Mouse (Mus musculus): ENCODE results near the gene Mapk14. TPM values are rescaled to one million over a fixed set of nuclear protein-coding genes. Genes with fewer than 3 reads are reported as not detected.
A peak's percentile ranks its signal among the peaks of the same experiment; 100 is the strongest.
"Not testable (repeated sequence)": the region's sequence is repeated elsewhere in the genome, so short reads cannot be mapped to it uniquely, and the experiment has no call there.

The Mapk14 gene
- polyA plus RNA-seq, 1 experiment from 2014 or later = 39.2 TPM

DNA sequence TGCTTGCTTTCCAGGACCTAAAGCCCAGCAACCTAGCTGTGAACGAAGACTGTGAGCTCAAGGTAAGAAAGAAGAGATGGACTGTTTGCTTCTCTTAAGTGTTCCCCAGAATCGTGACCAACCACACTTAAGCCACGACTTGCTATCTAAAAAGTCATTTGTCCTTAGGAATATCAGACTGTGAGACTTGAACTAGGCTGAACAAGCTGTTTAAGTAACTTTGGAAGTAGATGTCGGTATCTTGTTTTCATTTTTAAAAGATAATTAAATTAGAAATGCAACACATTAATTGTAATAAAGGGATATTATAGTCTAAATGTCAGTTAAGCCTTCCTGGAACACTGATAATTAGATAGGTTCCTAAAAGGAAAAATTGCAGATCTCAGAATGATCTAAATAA lies 34.7 kb downstream of the Mapk14 start, which contains the start of gene AC170998.1:
AC170998.1 (plus strand) TSS at position 301 of the 400 bp plus-strand sequence.
- Histone ChIP-seq H3K36me3 (peaks cover 98% of the 10 kb centered on the region), H3K4me3 (no peak within 1 kb of the TSS), H3K9me3 (no peaks in the 10 kb centered on the region), H3K27me3 (ENCODE audit: insufficient read depth, poor library complexity, severe bottlenecking) (no peaks in the 10 kb centered on the region), H3K4me1 (replicated peaks) (no peaks in the 10 kb centered on the region), H3K27ac (no peak within 1 kb of the TSS)
- 93% methylated on average over 4 of the region's 4 CpGs for WGBS
- DNase-seq (ENCODE audit: low spot score) = no peak

DNA sequence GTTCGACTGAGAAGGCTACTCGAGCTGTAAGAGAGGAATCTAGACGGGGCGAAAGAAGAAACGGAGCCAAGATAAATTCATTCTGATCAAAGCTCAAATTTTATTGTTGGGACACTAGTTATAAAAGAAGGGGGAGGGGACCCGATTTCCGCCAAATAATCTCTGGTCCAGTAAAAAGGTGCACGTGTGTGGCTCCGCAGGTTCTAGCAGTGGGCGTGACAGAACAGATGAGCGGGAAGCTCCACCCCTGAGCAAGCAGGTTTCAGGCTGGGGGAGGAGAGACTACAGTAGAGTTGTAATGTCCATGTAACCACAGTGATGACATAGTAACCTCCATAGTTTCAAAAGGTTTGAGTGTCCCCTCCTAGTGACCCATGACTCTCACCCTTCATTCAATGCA lies 36.4 kb downstream of the Mapk14 start:
- WGBS = 94% methylated on average over 11 of the region's 11 CpGs
- not testable (repeated sequence) for DNase-seq (ENCODE audit: low spot score); H3K27ac ChIP-seq; H3K4me1 ChIP-seq (replicated peaks); H3K27me3 ChIP-seq (ENCODE audit: insufficient read depth, poor library complexity, severe bottlenecking); H3K4me3 ChIP-seq; H3K9me3 ChIP-seq
- peaks cover 98% of the 10 kb centered on the region for H3K36me3 ChIP-seq

DNA sequence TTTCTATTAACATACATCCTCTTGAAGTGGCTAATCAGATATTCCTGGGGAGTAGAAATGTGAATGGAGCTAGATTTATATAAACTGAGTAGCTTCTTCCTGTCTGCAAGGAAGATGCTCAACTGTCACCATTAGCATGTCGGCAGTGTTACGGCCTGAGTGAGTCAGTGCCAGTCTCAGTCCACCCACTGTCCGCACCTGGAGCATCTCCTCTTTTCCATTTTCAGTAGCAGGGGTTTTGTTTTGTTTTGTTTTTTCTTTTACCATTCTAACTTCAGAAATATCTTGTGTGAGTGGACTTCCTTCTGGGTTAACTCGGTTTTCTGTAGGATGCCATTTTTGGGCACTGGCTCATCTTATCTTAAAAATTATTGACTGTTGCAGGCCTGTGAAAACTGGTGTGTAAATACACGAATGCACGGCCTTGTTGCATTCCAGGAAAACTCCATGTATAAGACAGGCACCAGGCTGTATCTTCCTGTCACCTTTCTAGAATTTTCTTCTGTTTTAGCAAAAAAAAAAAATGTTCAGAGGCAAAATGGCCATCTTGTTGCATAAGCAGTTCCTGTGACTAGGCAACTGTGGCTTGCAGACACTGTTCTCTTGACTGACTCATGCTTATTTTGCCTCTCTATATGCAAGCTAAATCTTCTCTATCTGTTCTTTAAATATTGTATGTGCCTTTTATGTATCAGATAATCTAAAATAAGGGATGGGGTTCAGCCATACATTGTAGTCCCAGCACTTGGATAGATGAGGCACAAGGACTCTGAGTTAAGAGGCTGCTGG lies 44.4 kb downstream of the Mapk14 start:
- no peak for DNase-seq (ENCODE audit: low spot score)
- H3K36me3 ChIP-seq = peaks cover 83% of the 10 kb centered on the region
- 91% methylated on average over 6 of the region's 6 CpGs for WGBS

DNA sequence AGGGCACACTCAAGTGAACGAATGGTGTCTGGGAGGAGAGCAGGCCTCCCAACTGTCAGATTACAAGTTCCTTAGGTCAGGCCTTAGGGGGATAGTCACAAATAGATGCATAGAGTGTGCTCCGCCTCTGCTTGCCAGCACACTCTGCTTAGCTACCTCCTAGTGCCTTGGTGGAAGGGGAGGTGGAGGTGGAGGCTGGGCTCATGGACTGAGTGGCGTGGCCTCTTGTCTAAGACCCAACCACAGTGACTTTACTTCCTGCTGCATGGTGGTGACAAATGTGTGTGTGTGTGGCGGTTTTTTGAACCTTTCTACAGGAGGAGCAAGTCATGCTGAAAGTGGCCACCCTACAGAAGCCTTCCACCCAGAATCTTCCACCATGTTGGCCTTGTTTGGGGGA lies 45.4 kb downstream of the Mapk14 start:
- H3K36me3 ChIP-seq = peaks cover 83% of the 10 kb centered on the region
- 85% methylated on average over 4 of the region's 4 CpGs for WGBS
- H3K4me3 ChIP-seq = no peak overlapping the region
- H3K9me3 ChIP-seq = no peaks in the 10 kb centered on the region
- no peaks in the 10 kb centered on the region for H3K27me3 ChIP-seq (ENCODE audit: insufficient read depth, poor library complexity, severe bottlenecking)
- peak overlapping the region; percentile 17; the same call in 1 of the 2 replicates for H3K27ac ChIP-seq
- no peak for DNase-seq (ENCODE audit: low spot score)
- peaks cover 6% of the 10 kb centered on the region; the same call in 1 of the 2 replicates for H3K4me1 ChIP-seq (replicated peaks)

More for the DNA sequence above, 44.4 kb downstream of the Mapk14 start:
- Histone ChIP-seq H3K27me3 (ENCODE audit: insufficient read depth, poor library complexity, severe bottlenecking) (no peaks in the 10 kb centered on the region), H3K4me1 (replicated peaks) (peaks cover 6% of the 10 kb centered on the region; the same call in 1 of the 2 replicates), H3K9me3 (no peaks in the 10 kb centered on the region), H3K27ac (no peak overlapping the region), H3K4me3 (no peak overlapping the region)

DNA sequence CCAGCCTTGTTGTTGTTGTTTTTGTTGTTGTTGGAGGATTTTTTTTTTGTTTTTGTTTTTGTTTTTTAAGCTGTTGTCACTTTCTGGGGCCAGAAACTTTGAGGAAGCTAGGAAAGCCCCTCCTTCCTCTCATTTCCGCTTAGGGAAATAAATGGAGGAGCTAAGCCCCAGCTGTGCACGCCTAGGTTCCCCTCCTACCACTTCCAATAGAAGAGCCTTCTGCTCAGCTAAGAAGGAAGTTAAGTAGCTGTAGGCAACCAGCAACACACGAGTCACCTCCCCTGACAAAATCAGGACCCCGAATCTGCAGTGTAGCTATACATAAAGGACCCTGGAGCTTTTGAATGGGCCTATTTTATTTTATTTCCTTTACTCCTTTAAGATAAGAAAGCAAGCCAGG lies 46.8 kb downstream of the Mapk14 start:
- 87% methylated on average over 4 of the region's 4 CpGs for WGBS
- H3K4me3 ChIP-seq = no peak overlapping the region
- no peak for DNase-seq (ENCODE audit: low spot score)
- no peak overlapping the region for H3K27ac ChIP-seq
- no peaks in the 10 kb centered on the region for H3K9me3 ChIP-seq
- H3K4me1 ChIP-seq (replicated peaks) = peaks cover 6% of the 10 kb centered on the region; the same call in 1 of the 2 replicates
- H3K36me3 ChIP-seq = peaks cover 82% of the 10 kb centered on the region
- H3K27me3 ChIP-seq (ENCODE audit: insufficient read depth, poor library complexity, severe bottlenecking) = no peaks in the 10 kb centered on the region

DNA sequence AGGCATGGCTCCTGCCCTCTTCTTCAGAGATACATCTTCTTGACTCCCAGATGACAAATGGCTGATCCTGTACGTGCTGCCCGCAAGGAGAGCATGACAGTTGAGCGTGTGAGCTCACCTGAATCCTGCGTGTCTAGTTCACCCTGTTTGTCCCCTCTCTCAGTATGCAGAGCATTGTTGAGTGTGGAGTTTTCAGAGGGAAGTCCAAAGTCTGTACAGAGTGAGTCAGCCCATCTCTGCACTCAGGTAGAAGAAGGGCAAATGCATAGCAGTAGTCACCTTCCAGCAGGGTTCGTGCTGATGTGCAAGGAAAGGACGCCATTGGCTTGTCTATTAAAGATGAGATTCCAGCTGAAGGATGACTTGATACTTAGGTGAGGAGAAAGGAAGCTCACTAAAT lies 48.1 kb downstream of the Mapk14 start:
- H3K27ac ChIP-seq = no peak overlapping the region
- H3K4me3 ChIP-seq = no peak overlapping the region
- H3K27me3 ChIP-seq (ENCODE audit: insufficient read depth, poor library complexity, severe bottlenecking) = no peaks in the 10 kb centered on the region
- WGBS = 96% methylated on average over 6 of the region's 6 CpGs
- no peaks in the 10 kb centered on the region for H3K9me3 ChIP-seq
- DNase-seq (ENCODE audit: low spot score) = no peak
- peaks cover 87% of the 10 kb centered on the region for H3K36me3 ChIP-seq
- peaks cover 6% of the 10 kb centered on the region; the same call in 1 of the 2 replicates for H3K4me1 ChIP-seq (replicated peaks)

DNA sequence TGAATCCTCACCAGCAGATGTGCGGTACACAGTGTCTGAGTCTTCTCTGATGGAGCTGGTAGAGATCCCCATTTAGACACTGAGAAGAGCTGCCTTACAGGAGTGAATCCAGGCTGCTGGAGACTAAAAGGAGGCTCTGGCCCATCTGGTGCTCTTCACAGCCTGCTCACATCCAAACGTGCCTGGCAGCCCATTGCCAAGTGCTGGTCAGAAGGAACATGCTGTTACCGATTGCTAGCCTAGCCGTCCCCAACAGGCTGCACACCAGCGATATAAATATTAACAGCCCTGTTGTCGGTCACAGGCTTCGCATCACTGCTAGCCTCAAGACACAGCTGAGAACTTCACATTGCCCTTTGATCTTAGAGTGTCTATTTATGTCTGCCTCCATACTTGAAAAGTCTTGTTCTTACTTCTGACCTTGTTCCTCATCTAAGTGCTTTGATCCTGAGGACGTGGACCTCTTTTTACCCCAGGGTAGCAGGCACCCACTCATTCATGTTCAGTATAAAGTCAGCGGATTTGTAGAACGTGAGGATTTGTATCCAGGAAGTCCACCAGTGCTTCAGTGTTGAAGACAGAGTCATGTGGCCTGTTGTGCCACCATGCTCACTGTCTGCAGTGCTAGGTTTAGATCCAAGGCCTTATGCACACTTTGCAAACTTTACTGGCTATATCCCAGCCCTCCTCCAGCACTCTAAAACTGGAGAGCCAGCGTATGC lies 52.2 kb downstream of the Mapk14 start:
- H3K4me3 ChIP-seq = no peak overlapping the region
- no peak for DNase-seq (ENCODE audit: low spot score)
- no peak overlapping the region for H3K27ac ChIP-seq
- peaks cover 99% of the 10 kb centered on the region for H3K36me3 ChIP-seq
- 95% methylated on average over 11 of the region's 11 CpGs for WGBS
- H3K9me3 ChIP-seq = no peaks in the 10 kb centered on the region
- no peaks in the 10 kb centered on the region for H3K4me1 ChIP-seq (replicated peaks)
- no peaks in the 10 kb centered on the region for H3K27me3 ChIP-seq (ENCODE audit: insufficient read depth, poor library complexity, severe bottlenecking)

DNA sequence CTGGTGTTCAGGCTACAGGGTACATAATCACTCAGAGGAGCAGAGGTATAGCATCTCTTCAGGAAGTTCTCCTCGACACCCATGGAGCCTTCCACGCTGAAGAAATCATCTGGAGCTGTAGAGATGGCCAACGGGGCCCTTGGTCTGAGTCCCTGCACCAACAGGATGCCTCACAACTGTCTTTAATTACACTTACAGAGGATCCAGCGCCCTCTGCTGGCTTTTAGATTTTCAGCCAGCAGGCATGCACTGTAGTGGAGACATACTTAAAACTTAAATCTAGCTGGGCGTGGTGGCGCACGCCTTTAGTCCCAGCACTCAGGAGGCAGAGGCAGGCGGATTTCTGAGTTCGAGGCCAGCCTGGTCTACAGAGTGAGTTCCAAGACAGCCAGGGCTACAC lies 52.8 kb downstream of the Mapk14 start:
- H3K9me3 ChIP-seq = no peaks in the 10 kb centered on the region
- H3K27me3 ChIP-seq (ENCODE audit: insufficient read depth, poor library complexity, severe bottlenecking) = no peaks in the 10 kb centered on the region
- H3K4me1 ChIP-seq (replicated peaks) = no peaks in the 10 kb centered on the region
- H3K4me3 ChIP-seq = no peak overlapping the region
- 90% methylated on average over 9 of the region's 9 CpGs for WGBS
- H3K36me3 ChIP-seq = peaks cover 99% of the 10 kb centered on the region
- peak; percentile 8 for DNase-seq (ENCODE audit: low spot score)
- H3K27ac ChIP-seq = no peak overlapping the region

DNA sequence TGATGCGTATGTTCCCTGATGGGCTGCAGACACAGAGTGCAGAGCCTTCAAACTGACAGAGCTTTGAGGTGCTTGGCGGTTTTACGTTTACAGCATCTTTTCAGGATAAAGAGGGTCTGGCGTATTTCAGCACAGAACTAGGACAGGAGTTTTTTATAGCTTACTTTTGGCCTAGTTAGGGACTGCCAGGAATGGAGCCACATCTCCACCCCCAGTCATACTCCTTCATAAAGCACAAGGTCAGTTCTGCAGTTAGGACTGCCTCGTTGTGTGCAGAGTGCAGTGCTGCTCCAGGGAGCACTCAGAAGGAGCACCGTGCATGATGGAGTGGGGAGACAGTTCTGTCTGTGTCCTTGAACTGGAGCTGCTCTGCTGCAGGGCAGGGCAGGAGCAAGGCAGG lies 54.6 kb downstream of the Mapk14 start:
- Histone ChIP-seq H3K36me3 (peaks cover 82% of the 10 kb centered on the region), H3K9me3 (no peaks in the 10 kb centered on the region), H3K27me3 (ENCODE audit: insufficient read depth, poor library complexity, severe bottlenecking) (no peaks in the 10 kb centered on the region), H3K4me3 (no peak overlapping the region), H3K4me1 (replicated peaks) (no peaks in the 10 kb centered on the region), H3K27ac (no peak overlapping the region)
- no peak for DNase-seq (ENCODE audit: low spot score)
- 97% methylated on average over 6 of the region's 6 CpGs for WGBS

DNA sequence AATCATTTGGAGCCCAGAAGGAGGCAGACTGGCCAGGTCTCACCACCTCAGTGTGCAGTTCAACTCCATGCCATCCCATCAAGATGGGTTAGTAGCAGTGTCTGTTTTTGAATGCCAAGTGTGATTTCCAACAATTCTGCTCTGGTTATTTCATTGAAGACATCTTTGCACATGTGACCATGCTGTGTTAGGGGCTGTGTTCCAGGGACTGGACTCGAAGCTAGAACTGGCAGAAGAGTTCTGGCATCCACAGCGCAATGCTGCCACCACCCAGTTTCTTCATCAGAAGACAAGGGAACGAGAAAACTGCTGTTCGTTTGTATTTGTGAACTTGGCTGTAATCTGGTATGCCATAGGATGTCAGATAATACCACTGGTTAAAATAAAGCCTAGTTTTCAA lies 56.9 kb downstream of the Mapk14 start:
- Histone ChIP-seq H3K27me3 (ENCODE audit: insufficient read depth, poor library complexity, severe bottlenecking) (no peaks in the 10 kb centered on the region), H3K27ac (no peak overlapping the region), H3K36me3 (peaks cover 60% of the 10 kb centered on the region), H3K4me3 (no peak overlapping the region), H3K4me1 (replicated peaks) (no peaks in the 10 kb centered on the region), H3K9me3 (no peaks in the 10 kb centered on the region)
- WGBS = 96% methylated on average over 4 of the region's 4 CpGs
- DNase-seq (ENCODE audit: low spot score) = no peak

DNA sequence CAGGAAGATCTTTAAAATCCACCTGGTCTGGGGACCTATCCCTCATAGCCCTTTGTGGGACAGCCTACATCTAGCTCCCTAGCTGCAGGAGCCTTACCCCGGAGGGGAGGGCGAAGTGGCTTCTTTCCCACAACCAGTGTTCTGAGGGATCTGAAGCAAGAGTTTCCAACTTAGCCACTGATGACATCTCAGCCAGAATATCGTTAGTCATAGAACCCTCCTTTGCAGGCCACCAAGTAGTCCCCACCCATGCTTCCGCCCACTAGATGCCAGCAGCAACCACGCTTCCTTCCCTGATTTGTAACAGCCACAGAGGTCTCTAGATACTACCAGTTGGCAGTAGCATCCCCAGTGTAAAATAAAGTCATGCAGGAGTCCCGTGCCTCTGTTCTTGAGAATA lies 59.5 kb downstream of the Mapk14 start:
- DNase-seq (ENCODE audit: low spot score) = no peak
- WGBS = 87% methylated on average over 6 of the region's 6 CpGs

DNA sequence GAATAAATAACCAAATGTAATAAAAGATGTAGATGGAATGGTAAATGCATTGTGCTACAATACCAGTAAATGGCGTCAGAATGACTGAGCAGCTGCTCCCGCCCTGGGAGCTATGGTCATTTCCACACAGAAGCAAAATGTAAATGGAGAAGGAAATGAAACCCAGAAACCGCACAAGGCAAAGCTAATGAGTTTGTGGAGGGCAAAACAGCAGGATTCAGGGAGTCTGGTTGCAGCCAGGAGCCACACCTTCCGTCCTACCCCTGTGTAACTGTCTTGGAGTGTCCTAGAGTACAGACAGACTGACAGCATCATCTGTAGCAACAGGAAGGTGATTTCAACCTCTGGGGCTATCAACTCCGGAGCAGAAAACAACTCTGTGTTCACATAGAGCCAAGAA lies 65.3 kb downstream of the Mapk14 start:
- H3K4me1 ChIP-seq (replicated peaks) = no peaks in the 10 kb centered on the region
- H3K27ac ChIP-seq = no peak overlapping the region
- DNase-seq (ENCODE audit: low spot score) = no peak
- no peaks in the 10 kb centered on the region for H3K36me3 ChIP-seq
- no peaks in the 10 kb centered on the region for H3K9me3 ChIP-seq
- H3K4me3 ChIP-seq = no peak overlapping the region
- 72% methylated on average over 5 of the region's 5 CpGs for WGBS
- no peaks in the 10 kb centered on the region for H3K27me3 ChIP-seq (ENCODE audit: insufficient read depth, poor library complexity, severe bottlenecking)

More for the DNA sequence above, 59.5 kb downstream of the Mapk14 start:
- Histone ChIP-seq H3K27me3 (ENCODE audit: insufficient read depth, poor library complexity, severe bottlenecking) (no peaks in the 10 kb centered on the region), H3K4me1 (replicated peaks) (no peaks in the 10 kb centered on the region), H3K27ac (no peak overlapping the region), H3K4me3 (no peak overlapping the region), H3K36me3 (peaks cover 35% of the 10 kb centered on the region), H3K9me3 (no peaks in the 10 kb centered on the region)

DNA sequence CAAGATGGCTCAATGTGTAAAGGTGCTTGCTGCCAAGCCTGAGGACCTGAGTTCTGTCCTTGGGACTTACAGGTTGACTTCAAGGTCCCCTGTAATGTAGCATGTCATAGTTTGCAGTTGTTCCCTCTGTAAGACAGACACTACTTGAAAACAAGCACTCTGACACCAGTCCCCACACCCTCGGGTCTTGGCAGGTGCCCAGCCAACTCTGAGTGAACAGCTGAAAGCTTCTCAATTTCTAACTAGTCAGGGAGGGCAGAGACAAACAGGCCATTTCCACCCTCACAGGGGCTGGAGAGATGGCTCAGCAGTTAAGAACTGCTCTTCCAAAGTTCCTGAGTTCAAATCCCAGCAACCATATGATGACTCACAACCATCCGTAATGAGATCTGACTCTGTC lies 66.3 kb downstream of the Mapk14 start:
- no peak overlapping the region for H3K27ac ChIP-seq
- H3K36me3 ChIP-seq = no peaks in the 10 kb centered on the region
- no peaks in the 10 kb centered on the region for H3K9me3 ChIP-seq
- H3K4me3 ChIP-seq = no peak overlapping the region
- no peaks in the 10 kb centered on the region for H3K4me1 ChIP-seq (replicated peaks)
- H3K27me3 ChIP-seq (ENCODE audit: insufficient read depth, poor library complexity, severe bottlenecking) = no peaks in the 10 kb centered on the region
- no peak for DNase-seq (ENCODE audit: low spot score)
- 84% methylated on average over 2 of the region's 2 CpGs for WGBS

All from hindbrain, embryonic 10.5 days (tissue).